Mouse (Mus musculus) midbrain, embryonic 11.5 days (tissue): Measurements from ENCODE around the gene Nr2e1. TPM values are rescaled to one million over a fixed set of nuclear protein-coding genes. Genes with fewer than 3 reads are reported as not detected.

Experiments used
- ATAC-seq: fragments of 200-750 bp; cut with Nextera tagmentation; 2 replicates; pipeline ENCODE4 v1.8.0; 2017; ENCODE audit warnings: moderate TSS enrichment, moderate library complexity; ENCODE audit not compliant: low FRiP score
- DNase-seq: peaks from one replicate; pipeline ENCODE4 v3.0.0; 2015; ENCODE audit warnings: low spot score; ENCODE audit errors: missing footprints
- H3K27ac ChIP-seq: fragments of 300-500 bp; sonication (generic); 2 replicates; pipeline ENCODE4 v1.5.1; 2014; ENCODE audit warnings: low read depth, low read length
- H3K27me3 ChIP-seq: fragments of 300-500 bp; sonication (generic); 2 replicates; pipeline ENCODE4 v1.6.1; 2014; ENCODE audit warnings: mild to moderate bottlenecking, low read length, moderate library complexity, mixed read lengths; ENCODE audit not compliant: control insufficient read depth, insufficient read depth
- H3K36me3 ChIP-seq: fragments of 300-500 bp; sonication (generic); 2 replicates; pipeline ENCODE4 v1.6.1; 2014; ENCODE audit warnings: mild to moderate bottlenecking, low read length, moderate library complexity, mixed read lengths; ENCODE audit not compliant: control insufficient read depth, insufficient read depth
- H3K4me1 ChIP-seq: fragments of 300-500 bp; sonication (generic); 2 replicates; pipeline ENCODE4 v1.6.1; 2014; ENCODE audit warnings: low read length; ENCODE audit not compliant: control insufficient read depth, insufficient read depth
- H3K4me2 ChIP-seq: fragments of 300-500 bp; sonication (generic); 2 replicates; pipeline ENCODE4 v1.6.1; 2014; ENCODE audit warnings: mild to moderate bottlenecking, moderate library complexity
- H3K4me3 ChIP-seq: fragments of 300-500 bp; sonication (generic); 2 replicates; pipeline ENCODE4 v1.5.1; 2014; ENCODE audit warnings: low read depth, low read length
- H3K9ac ChIP-seq: fragments of 300-500 bp; sonication (generic); 2 replicates; pipeline ENCODE4 v1.6.1; 2014; ENCODE audit warnings: low read length
- H3K9me3 ChIP-seq: fragments of 300-500 bp; sonication (generic); 2 replicates; pipeline ENCODE4 v1.6.1; 2016; ENCODE audit warnings: low read length; ENCODE audit not compliant: control insufficient read depth
- polyA plus RNA-seq: library from polyadenylated mRNA; unstranded; fragments of >200 nt; fragmentation: Nextera tagmentation; extraction: Ambion mirVana; gene quantifications from 2 replicates; pipeline ENCODE4 v1.2.1, GENCODE M21; 2014

The Nr2e1 gene
- polyA plus RNA-seq, 1 experiment from 2014 or later = 32.6 TPM

DNA sequence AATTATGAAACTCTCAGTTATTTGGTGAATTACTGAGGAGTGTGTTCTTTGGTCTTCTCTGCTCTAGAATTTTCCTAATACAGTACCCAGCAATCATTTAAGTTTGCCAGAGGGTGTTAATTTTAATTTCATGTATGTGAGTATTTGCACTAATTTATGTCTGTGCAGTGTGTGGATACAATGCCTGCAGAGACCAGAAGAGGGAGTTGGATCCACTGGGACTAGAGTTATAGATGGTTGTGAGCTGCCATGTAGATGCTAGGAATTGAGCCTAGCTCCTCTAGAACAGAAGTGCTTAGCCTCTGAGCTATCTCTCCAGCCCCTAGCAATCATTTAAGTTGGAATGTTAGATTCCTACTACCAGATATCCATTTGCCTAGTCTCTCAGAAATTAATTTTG, 69.3 kb downstream of the Nr2e1 start:
- no peak for DNase-seq

More for the DNA sequence above, 69.3 kb downstream of the Nr2e1 start:
- Histone ChIP-seq H3K4me3 (no peak overlapping the region), H3K4me1 (no peaks in the 10 kb centered on the region), H3K4me2 (no peak overlapping the region), H3K9ac (no peak overlapping the region), H3K9me3 (no peaks in the 10 kb centered on the region), H3K36me3 (no peaks in the 10 kb centered on the region), H3K27ac (no peak overlapping the region), H3K27me3 (no peaks in the 10 kb centered on the region)
- ATAC-seq = no peak

Other genes with a start within 250 kb of the Nr2e1 start
- 4.6 and 5.6 TPM in 2 replicates for gene Afg1l, start 105.1 kb downstream of the Nr2e1 start, polyA plus RNA-seq
- gene Snx3, start 81.6 kb downstream of the Nr2e1 start, polyA plus RNA-seq = 234 and 248 TPM in 2 replicates
- 28.5 and 29.2 TPM in 2 replicates for gene Ostm1, start 190 bp upstream of the Nr2e1 start, polyA plus RNA-seq
- 28.9 and 29.1 TPM in 2 replicates for gene Sec63, start 177.9 kb upstream of the Nr2e1 start, polyA plus RNA-seq